Mouse (Mus musculus) liver, embryonic 15.5 days (tissue): ENCODE data around the gene 1700020L24Rik. TPM values are rescaled to one million over a fixed set of nuclear protein-coding genes. Genes with fewer than 3 reads are reported as not detected.

Experiments used
- ATAC-seq: fragments of 200-750 bp; cut with Nextera tagmentation; 2 replicates; pipeline ENCODE4 v1.8.0; 2017; ENCODE audit warnings: moderate number of reproducible peaks, mild to moderate bottlenecking, moderate library complexity; ENCODE audit not compliant: insufficient read depth
- H3K27ac ChIP-seq: fragments of 300-500 bp; sonication (generic); replicated peaks from 2 replicates; pipeline ENCODE4 v1.5.1; 2015; ENCODE audit warnings: mild to moderate bottlenecking, inconsistent platforms
- H3K27me3 ChIP-seq: fragments of 300-500 bp; sonication (generic); 2 replicates; pipeline ENCODE4 v1.6.1; 2015; ENCODE audit warnings: mild to moderate bottlenecking, inconsistent platforms
- H3K36me3 ChIP-seq: fragments of 300-500 bp; sonication (generic); replicated peaks from 2 replicates; pipeline ENCODE4 v1.6.1; 2015; ENCODE audit warnings: moderate library complexity, mild to moderate bottlenecking, inconsistent platforms
- H3K4me1 ChIP-seq: fragments of 300-500 bp; sonication (generic); replicated peaks from 2 replicates; pipeline ENCODE4 v1.6.1; 2015; ENCODE audit warnings: inconsistent platforms
- H3K4me2 ChIP-seq: fragments of 300-500 bp; sonication (generic); 2 replicates; pipeline ENCODE4 v1.6.1; 2015; ENCODE audit warnings: moderate library complexity, mild to moderate bottlenecking, inconsistent platforms
- H3K4me3 ChIP-seq: fragments of 300-500 bp; sonication (generic); replicated peaks from 2 replicates; pipeline ENCODE4 v1.5.1; 2015; ENCODE audit warnings: mild to moderate bottlenecking, inconsistent platforms
- H3K9ac ChIP-seq: fragments of 300-500 bp; sonication (generic); 2 replicates; pipeline ENCODE4 v1.6.1; 2015; ENCODE audit warnings: moderate library complexity, mild to moderate bottlenecking, inconsistent platforms
- H3K9me3 ChIP-seq: fragments of 300-500 bp; sonication (generic); replicated peaks from 2 replicates; pipeline ENCODE4 v1.6.1; 2016; ENCODE audit warnings: inconsistent platforms
- WGBS: fragments of 180-500 bp; shearing (Covaris S2); methylation state at CpG from one replicate; pipeline ENCODE4 v1.1.7; 2015; ENCODE audit warnings: mixed read lengths; ENCODE audit not compliant: insufficient replicate concordance; 5-methylcytosine and 5-hydroxymethylcytosine counted together
- polyA plus RNA-seq: library from polyadenylated mRNA; unstranded; fragments of >200 nt; fragmentation: Nextera tagmentation; extraction: Ambion mirVana; gene quantifications from 2 replicates; pipeline ENCODE4 v1.2.1, GENCODE M21; 2015

1700020L24Rik gene
- 2.3 and 2.7 TPM in 2 replicates for polyA plus RNA-seq

DNA sequence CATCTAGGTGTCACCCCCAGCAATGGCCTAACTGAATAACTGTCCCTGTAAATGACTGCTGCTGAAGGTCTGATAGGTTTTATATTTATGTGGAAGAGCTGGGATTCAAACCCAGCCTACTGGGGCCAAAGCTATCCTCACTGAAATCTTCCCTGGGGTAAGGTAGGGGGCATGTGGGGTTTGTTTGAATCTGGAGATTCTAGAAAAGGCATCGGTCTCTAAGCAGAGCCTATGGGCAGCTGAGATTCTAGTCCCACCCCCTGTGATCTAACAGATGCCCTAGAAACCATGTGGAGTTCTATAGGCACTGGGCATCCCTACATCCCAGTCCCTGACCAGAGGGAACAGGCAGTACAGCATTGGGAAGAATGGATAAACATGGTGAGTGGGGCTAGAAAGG lies at the start of gene 1700020L24Rik:
TSS of gene 1700020L24Rik (plus strand) at position 301 of the 400 bp plus-strand sequence.
- H3K27ac ChIP-seq: no peak within 1 kb of the TSS
- peaks cover 10% of the 10 kb centered on the region for H3K4me1 ChIP-seq
- H3K4me3 ChIP-seq: no peak within 1 kb of the TSS
- no peaks in the 10 kb centered on the region for H3K36me3 ChIP-seq
- H3K9ac ChIP-seq: no peak within 1 kb of the TSS
- 81% methylated on average over 1 of the region's 1 CpGs for WGBS
- H3K27me3 ChIP-seq: peaks cover 48% of the 10 kb centered on the region
- ATAC-seq: no peak
- H3K4me2 ChIP-seq: no peak within 1 kb of the TSS
- H3K9me3 ChIP-seq: no peaks in the 10 kb centered on the region

- no peak overlapping the region for H3K4me2 ChIP-seq
- no peak for ATAC-seq
- no peak overlapping the region for H3K27ac ChIP-seq
- no peaks in the 10 kb centered on the region for H3K27me3 ChIP-seq
- no peak overlapping the region for H3K4me3 ChIP-seq
- H3K9me3 ChIP-seq: no peaks in the 10 kb centered on the region
- H3K4me1 ChIP-seq: no peaks in the 10 kb centered on the region
- peaks cover 61% of the 10 kb centered on the region for H3K36me3 ChIP-seq
- WGBS: 76% methylated on average over 4 of the region's 4 CpGs
- H3K9ac ChIP-seq: no peak overlapping the region
Observed at GRCm38 (mm10) chr11:83393062-83393461, 44.4 kb upstream of the 1700020L24Rik start.

GRCm38 (mm10) chr11:83394802-83395439 lies 42.6 kb upstream of the 1700020L24Rik start:
- H3K36me3 ChIP-seq: peaks cover 72% of the 10 kb centered on the region
- WGBS: 65% methylated on average over 6 of the region's 6 CpGs
- no peaks in the 10 kb centered on the region for H3K4me1 ChIP-seq

DNA sequence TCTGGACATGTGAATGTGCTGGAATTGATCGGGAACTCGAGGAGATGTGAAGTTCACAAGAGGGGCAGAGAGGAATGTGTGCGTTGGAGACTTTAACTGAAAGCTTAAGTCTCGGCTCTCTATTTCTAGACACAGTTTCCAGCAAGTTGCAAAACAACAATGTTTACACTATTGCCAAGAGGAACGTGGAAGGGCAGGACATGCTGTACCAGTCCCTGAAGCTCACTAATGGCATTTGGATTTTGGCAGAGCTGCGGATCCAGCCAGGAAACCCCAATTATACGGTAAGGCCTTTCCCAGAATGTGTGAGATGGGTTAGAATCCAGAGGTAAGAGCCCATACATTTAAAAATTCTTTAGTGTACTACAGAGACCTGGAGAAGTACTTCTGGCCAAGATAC lies 39.9 kb upstream of the 1700020L24Rik start:
- no peaks in the 10 kb centered on the region for H3K4me1 ChIP-seq
- H3K4me3 ChIP-seq: no peak overlapping the region
- no peak overlapping the region for H3K4me2 ChIP-seq
- no peaks in the 10 kb centered on the region for H3K27me3 ChIP-seq
- H3K9ac ChIP-seq: no peak overlapping the region
- 86% methylated on average over 7 of the region's 7 CpGs for WGBS
- ATAC-seq: no peak
- no peak overlapping the region for H3K27ac ChIP-seq
- H3K36me3 ChIP-seq: peaks cover 59% of the 10 kb centered on the region
- H3K9me3 ChIP-seq: no peaks in the 10 kb centered on the region

More at GRCm38 (mm10) chr11:83394802-83395439, 42.6 kb upstream of the 1700020L24Rik start:
- no peak for ATAC-seq
- no peak overlapping the region for H3K4me3 ChIP-seq
- no peak overlapping the region for H3K9ac ChIP-seq
- no peak overlapping the region for H3K27ac ChIP-seq
- H3K4me2 ChIP-seq: no peak overlapping the region
- H3K27me3 ChIP-seq: no peaks in the 10 kb centered on the region
- H3K9me3 ChIP-seq: no peaks in the 10 kb centered on the region

GRCm38 (mm10) chr11:83398724-83399123 lies 38.8 kb upstream of the 1700020L24Rik start:
- no peak overlapping the region for H3K27ac ChIP-seq
- H3K9me3 ChIP-seq: no peaks in the 10 kb centered on the region
- no peaks in the 10 kb centered on the region for H3K4me1 ChIP-seq
- ATAC-seq: no peak
- WGBS: 53% methylated on average over 5 of the region's 5 CpGs
- H3K4me3 ChIP-seq: no peak overlapping the region
- peaks cover 59% of the 10 kb centered on the region for H3K36me3 ChIP-seq
- H3K4me2 ChIP-seq: no peak overlapping the region
- H3K9ac ChIP-seq: no peak overlapping the region
- no peaks in the 10 kb centered on the region for H3K27me3 ChIP-seq

DNA sequence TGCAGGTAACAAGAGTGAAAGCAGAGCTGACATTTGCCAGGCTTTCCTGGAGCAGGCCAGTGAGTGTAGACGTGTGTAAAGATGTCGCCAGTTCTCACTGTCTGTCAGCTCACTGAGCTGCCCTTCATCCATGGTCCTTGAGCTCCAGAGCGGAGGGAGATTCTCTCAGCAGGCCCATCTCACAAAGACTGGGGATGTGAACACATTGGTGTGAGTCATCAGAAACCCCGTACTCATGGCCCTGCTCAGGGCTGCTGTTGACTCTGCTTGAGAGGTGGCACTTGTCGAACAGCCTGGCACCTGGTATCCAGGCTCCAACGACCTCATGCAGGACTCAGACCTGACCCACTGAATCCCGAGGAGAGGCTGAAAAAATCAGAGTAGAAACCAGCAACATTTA lies 33.7 kb upstream of the 1700020L24Rik start:
- no peaks in the 10 kb centered on the region for H3K9me3 ChIP-seq
- ATAC-seq: no peak
- no peak overlapping the region for H3K4me2 ChIP-seq
- H3K27me3 ChIP-seq: peaks cover 16% of the 10 kb centered on the region
- H3K9ac ChIP-seq: no peak overlapping the region
- H3K36me3 ChIP-seq: peaks cover 34% of the 10 kb centered on the region
- H3K4me1 ChIP-seq: no peaks in the 10 kb centered on the region
- no peak overlapping the region for H3K27ac ChIP-seq
- WGBS: 77% methylated on average over 7 of the region's 7 CpGs
- no peak overlapping the region for H3K4me3 ChIP-seq

- Histone ChIP-seq H3K9me3 (no peaks in the 10 kb centered on the region), H3K9ac (no peak overlapping the region), H3K4me1 (no peaks in the 10 kb centered on the region; the same call in 1 of the 2 replicates), H3K36me3 (peaks cover 18% of the 10 kb centered on the region), H3K4me2 (no peak overlapping the region), H3K27me3 (peaks cover 42% of the 10 kb centered on the region), H3K4me3 (no peak overlapping the region), H3K27ac (no peak overlapping the region)
- WGBS: 53% methylated on average over 3 of the region's 3 CpGs
- no peak for ATAC-seq
Observed at GRCm38 (mm10) chr11:83406391-83406790, 31.1 kb upstream of the 1700020L24Rik start.

GRCm38 (mm10) chr11:83408242-83408641 lies 29.2 kb upstream of the 1700020L24Rik start:
- no peak for ATAC-seq
- no peak overlapping the region for H3K4me3 ChIP-seq
- no peak overlapping the region for H3K4me2 ChIP-seq
- H3K9ac ChIP-seq: no peak overlapping the region
- peaks cover 6% of the 10 kb centered on the region for H3K36me3 ChIP-seq
- no peak overlapping the region for H3K27ac ChIP-seq
- no peaks in the 10 kb centered on the region for H3K9me3 ChIP-seq
- WGBS: 25% methylated on average over 8 of the region's 8 CpGs
- H3K4me1 ChIP-seq: no peaks in the 10 kb centered on the region; the same call in 1 of the 2 replicates
- H3K27me3 ChIP-seq: peaks cover 58% of the 10 kb centered on the region

DNA sequence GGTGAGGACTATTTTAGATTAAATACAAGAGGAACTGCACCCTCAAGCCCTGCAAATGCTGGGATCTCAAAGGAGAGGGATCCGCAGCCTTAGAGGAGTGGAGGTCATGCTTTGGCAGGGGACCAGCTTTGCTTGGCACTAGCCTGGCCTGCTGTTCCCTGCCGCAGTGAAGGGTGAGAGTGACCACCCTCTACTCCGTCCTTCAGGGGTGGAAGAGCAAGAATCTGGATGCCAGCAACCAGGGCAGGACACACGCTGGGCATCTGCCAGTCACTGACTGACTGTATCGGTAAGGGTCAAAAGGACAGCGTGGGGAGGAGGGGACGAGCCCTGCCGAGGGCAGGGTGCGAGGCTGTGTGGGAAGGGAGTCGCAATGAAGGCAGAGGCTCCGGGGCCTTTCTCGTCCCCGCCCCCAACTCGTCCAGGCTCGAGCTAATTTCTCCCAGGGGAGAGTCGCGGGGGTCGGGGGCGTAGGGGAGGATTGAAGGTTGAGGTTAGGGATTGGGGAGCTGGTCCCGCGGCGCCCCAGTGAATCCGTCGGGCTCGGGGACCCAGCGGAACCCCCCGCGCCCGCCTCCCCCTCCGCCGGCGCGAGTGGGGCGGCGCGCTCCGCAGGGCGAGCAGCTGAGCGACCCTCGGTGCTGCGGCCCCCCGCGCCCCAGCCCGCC lies 28.3 kb upstream of the 1700020L24Rik start, which contains the start of gene Rasl10b:
TSS of gene Rasl10b (plus strand) at position 51 of the 668 bp plus-strand sequence.
- 5% methylated on average over 29 of the region's 44 CpGs for WGBS
- peak within 1 kb of the TSS; percentile 15; the same call in 1 of the 2 replicates for H3K9ac ChIP-seq
- H3K27ac ChIP-seq: no peak within 1 kb of the TSS
- peak within 1 kb of the TSS; percentile 68 for H3K4me2 ChIP-seq
- H3K36me3 ChIP-seq: no peaks in the 10 kb centered on the region
- H3K27me3 ChIP-seq: peaks cover 58% of the 10 kb centered on the region
- H3K4me3 ChIP-seq: peak within 1 kb of the TSS; percentile 58
- no peak for ATAC-seq
- no peaks in the 10 kb centered on the region; the same call in 1 of the 2 replicates for H3K4me1 ChIP-seq
- H3K9me3 ChIP-seq: no peaks in the 10 kb centered on the region

DNA sequence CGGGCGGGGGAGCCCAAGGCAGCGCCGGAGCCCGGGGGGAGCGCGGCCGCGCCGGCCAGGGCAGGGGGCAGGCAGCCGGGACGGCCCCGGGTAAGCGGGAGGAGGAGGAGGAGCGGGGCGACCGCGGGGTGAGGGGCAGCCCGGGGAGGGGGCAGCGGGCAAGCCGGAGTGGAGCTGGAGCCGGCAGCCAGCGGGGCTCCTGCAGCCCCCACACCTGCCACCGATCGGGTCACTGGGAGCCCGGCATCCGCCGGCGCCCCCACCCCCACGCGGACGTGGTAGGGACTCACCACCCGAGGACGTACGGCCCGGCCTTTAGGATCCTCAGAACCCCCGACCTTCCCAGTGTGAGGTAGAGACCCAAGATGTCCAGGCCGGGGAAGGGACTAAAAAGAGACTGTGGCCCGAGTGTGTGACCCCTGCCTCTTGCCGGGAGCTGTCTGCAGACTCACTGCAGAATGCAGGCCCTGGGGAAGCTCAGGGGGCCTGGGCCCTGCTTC lies 27.6 kb upstream of the 1700020L24Rik start:
- no peaks in the 10 kb centered on the region for H3K9me3 ChIP-seq
- H3K4me1 ChIP-seq: no peaks in the 10 kb centered on the region; the same call in 1 of the 2 replicates
- WGBS: 3% methylated on average over 36 of the region's 40 CpGs
- peak overlapping the region; percentile 58 for H3K4me3 ChIP-seq
- H3K36me3 ChIP-seq: no peaks in the 10 kb centered on the region
- H3K4me2 ChIP-seq: peak overlapping the region; percentile 68
- H3K27me3 ChIP-seq: peaks cover 58% of the 10 kb centered on the region
- no peak overlapping the region for H3K27ac ChIP-seq
- H3K9ac ChIP-seq: peak overlapping the region; percentile 15; the same call in 1 of the 2 replicates
- no peak for ATAC-seq

DNA sequence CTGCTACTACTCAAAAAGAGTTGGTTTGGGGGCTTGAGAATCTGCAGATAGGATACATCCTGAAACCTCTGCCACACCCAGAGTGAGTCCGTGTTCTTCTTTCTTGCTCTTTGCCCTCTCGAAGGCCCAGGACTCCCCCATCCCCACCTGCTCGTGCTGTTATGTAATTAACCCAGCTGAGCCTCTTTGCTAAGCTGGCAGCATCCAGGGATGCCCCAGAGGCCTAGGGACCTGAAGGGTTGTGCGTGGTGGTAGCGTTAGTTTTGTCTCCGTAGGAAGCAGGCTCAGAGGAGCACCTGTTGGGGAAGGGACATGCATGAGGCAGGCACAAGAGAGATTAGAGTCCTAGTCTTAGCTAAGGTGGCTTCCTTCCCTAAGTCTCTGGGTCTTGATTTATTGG lies 27.0 kb upstream of the 1700020L24Rik start:
- Histone ChIP-seq H3K27ac (no peak overlapping the region), H3K9me3 (no peaks in the 10 kb centered on the region), H3K4me2 (no peak overlapping the region), H3K27me3 (peaks cover 58% of the 10 kb centered on the region), H3K9ac (no peak overlapping the region), H3K4me1 (no peaks in the 10 kb centered on the region; the same call in 1 of the 2 replicates), H3K36me3 (no peaks in the 10 kb centered on the region), H3K4me3 (no peak overlapping the region)
- 59% methylated on average over 6 of the region's 6 CpGs for WGBS
- no peak for ATAC-seq
